Mouse (Mus musculus) macrophage (primary cell): ENCODE data around the gene Dhx16. TPM values are rescaled to one million over a fixed set of nuclear protein-coding genes. Genes with fewer than 3 reads are reported as not detected.

Experiments used
- H3K27ac ChIP-seq: fragments of 350-480 bp; formaldehyde crosslinking; 2 replicates; pipeline ENCODE4 v1.9.0; 2021
- H3K36me3 ChIP-seq: fragments of 350-480 bp; formaldehyde crosslinking; 2 replicates; pipeline ENCODE4 v1.9.0; 2021; ENCODE audit errors: inconsistent target
- H3K4me3 ChIP-seq: fragments of 350-480 bp; formaldehyde crosslinking; 2 replicates; pipeline ENCODE4 v1.9.0; 2021; ENCODE audit errors: inconsistent target
- H3K79me2 ChIP-seq: fragments of 350-480 bp; formaldehyde crosslinking; 2 replicates; pipeline ENCODE4 v1.9.0; 2021; ENCODE audit errors: inconsistent target
- WGBS: methylation state at CpG from one replicate; pipeline ENCODE4 v1.1.7; 2026; ENCODE audit warnings: inconsistent platforms; ENCODE audit not compliant: missing documents; 5-methylcytosine and 5-hydroxymethylcytosine counted together
- polyA plus RNA-seq: library from polyadenylated mRNA; stranded (reverse); fragments of 250-400 nt; gene quantifications from 3 replicates; pipeline ENCODE4 v1.2.4, GENCODE M21; 2018; ENCODE audit warnings: inconsistent platforms

Dhx16 gene
- polyA plus RNA-seq, 1 experiment from 2014 or later, result 19.8 TPM

DNA sequence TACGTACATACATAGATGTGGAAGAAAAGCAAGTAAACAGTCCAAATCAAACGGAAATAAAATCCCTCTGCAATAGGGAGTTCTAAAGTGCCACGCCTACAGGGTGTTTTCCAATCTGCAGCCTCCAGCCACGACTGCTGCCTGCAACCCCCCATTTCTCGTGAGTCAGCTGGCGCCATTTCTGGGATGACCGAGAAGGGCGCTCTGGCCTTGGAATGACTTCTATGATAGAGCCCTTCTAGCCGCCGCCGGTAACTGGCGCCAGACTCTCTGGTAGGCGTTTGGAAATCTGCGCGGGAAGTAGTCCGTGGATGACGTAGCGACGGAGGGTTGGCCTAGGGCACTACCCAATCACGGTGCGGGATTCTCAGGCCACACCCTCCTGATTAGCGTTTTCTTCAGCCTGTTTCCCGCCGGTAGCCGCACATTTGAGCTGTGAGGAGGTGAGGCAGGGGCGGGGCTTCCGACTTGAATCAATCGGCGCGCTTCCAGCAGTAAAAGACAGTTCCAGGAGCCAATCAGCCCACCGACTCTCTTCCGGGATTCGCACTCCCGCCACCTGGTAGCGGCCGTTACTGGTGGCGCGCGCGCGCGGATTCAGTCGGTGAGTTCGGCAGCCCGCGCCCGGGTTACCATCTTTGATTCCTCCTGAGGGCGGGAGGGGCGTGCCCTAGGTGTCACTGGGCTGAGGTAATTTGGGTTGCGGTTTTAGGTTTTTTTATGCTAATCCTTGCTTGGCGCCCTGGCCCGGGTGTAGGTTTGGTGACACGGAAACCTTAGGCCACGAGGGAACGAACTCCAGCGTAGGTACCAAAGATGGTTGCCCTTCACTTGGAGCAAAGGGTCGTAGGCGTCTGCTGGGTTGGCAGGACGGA is 38.3 kb upstream of the Dhx16 start, which contains the start of gene Mdc1:
TSS of gene Mdc1 (plus strand) at position 440 of the 875 bp plus-strand sequence.
- Histone ChIP-seq H3K4me3 (peak within 1 kb of the TSS; percentile 74), H3K27ac (peak within 1 kb of the TSS; percentile 73), H3K79me2 (peaks cover 37% of the 10 kb centered on the region), H3K36me3 (peaks cover 13% of the 10 kb centered on the region)
- under 1% methylated on average over 50 of the region's 59 CpGs for WGBS

DNA sequence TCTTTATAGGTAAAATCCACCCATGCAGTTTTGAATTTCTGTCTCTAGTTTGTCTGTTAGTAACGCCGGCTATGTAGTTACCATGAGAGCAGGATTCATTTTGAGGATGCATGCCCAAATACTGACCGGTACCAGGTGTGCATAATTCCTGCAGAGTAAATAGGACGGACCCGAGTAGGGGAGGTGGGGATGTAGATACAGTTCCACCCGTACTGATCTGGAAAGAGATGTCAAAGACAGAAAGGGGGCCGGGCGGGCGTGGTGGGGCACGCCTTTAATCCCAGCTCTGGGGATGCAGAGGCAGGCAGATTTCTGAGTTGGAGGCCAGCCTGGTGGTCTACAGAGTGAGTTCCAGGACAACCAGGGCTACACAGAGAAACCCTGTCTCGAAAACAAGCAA is 37.6 kb upstream of the Dhx16 start:
- 8% methylated on average over 11 of the region's 11 CpGs for WGBS
- H3K36me3 ChIP-seq, result peaks cover 15% of the 10 kb centered on the region
- H3K27ac ChIP-seq, result peak overlapping the region; percentile 73
- H3K79me2 ChIP-seq, result peaks cover 31% of the 10 kb centered on the region
- H3K4me3 ChIP-seq, result peak overlapping the region; percentile 74

DNA sequence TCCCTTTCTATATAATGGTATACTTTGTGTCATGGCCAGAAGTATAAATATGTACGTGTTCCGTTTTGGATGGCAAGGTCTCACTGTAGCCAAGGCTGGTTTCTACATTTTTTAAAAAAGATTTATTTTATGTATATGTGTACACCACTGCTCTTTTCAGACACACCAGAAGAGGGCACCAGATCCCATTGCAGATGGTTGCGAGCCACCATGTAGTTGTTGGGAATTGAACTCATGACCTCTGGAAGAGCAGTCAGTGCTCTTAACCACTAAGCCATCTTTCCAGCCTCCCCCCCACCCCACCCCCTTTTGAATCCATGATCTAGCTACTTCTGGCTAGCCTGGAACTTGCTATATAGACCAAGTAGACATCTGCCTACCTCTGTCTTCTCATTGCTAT is 36.1 kb upstream of the Dhx16 start:
- 85% methylated on average over 3 of the region's 3 CpGs for WGBS
- Histone ChIP-seq H3K27ac (no peak overlapping the region), H3K4me3 (no peak overlapping the region)

DNA sequence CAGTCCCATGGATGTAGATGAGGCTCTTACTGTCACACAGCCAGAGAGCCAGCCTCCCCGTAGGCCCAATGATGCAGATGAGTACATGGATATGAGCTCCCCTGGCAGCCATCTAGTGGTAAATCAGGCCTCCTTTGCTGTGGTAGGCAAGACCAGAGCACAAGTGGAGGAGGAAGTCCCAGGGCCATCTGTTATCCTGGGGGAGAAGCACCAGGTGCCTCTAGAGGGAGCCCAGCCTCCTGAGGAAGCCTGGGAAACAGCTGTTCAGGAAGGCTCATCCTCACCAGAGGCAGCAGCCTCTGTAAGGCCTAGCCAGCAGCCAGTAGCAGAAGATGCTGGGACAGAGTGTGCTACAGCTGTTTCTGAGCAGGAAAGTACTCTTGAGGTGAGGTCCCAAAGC is 31.5 kb upstream of the Dhx16 start:
- no peak overlapping the region for H3K27ac ChIP-seq
- WGBS, result 60% methylated on average over 1 of the region's 1 CpGs
- peaks cover 38% of the 10 kb centered on the region for H3K36me3 ChIP-seq
- H3K4me3 ChIP-seq, result no peak overlapping the region
- peaks cover 6% of the 10 kb centered on the region; the same call in 1 of the 2 replicates for H3K79me2 ChIP-seq

More for the DNA sequence above, 36.1 kb upstream of the Dhx16 start:
- peaks cover 23% of the 10 kb centered on the region for H3K36me3 ChIP-seq
- peaks cover 21% of the 10 kb centered on the region for H3K79me2 ChIP-seq

DNA sequence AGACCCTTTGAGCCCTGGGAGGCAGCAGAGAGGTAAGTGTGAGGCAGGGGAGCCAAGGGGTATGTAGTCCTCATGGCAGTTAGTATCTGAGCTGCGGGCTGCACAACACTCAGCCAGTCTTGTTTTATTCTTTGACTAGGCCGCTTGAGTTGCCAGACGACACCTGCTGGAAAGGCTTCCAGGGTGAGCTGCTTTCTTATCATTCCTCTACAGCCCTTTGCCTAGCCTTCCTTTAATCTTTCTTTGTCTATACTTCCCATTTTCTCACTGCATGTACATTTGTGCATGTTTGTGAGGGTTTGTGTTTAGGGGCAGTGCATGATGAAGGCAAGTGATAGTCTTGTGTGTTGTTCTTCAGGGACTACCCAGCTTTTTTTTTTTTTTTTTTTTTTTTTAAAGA is 28.6 kb upstream of the Dhx16 start:
- Histone ChIP-seq H3K36me3 (peaks cover 28% of the 10 kb centered on the region), H3K27ac (no peak overlapping the region), H3K4me3 (no peak overlapping the region), H3K79me2 (no peaks in the 10 kb centered on the region)
- 74% methylated on average over 3 of the region's 3 CpGs for WGBS

DNA sequence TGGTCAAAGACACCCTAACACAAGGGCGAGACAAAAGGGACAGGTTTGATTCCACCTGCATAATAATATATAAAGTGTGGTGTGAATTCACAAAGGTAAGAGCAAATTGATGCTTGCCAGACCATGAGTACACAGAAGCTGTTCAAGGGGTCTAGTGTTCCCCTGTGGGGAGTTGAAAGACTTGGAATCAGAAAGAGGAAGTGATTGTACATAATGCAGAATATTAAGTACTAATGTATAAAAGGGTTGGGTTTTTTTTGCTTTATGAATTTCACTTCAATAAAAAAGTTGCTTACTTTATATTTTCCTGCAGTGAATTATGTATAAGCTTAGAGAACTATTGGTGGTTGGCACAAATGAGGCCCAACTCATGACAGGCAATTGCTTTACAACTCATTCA is 20.2 kb upstream of the Dhx16 start:
- no peaks in the 10 kb centered on the region for H3K36me3 ChIP-seq
- 0 out of 2 replicates have a peak overlapping the region, but pooled peaks have one; percentile 19 for H3K27ac ChIP-seq
- H3K79me2 ChIP-seq, result peaks cover 17% of the 10 kb centered on the region; the same call in 1 of the 2 replicates
- 83% methylated on average over 1 of the region's 1 CpGs for WGBS
- H3K4me3 ChIP-seq, result no peak overlapping the region

DNA sequence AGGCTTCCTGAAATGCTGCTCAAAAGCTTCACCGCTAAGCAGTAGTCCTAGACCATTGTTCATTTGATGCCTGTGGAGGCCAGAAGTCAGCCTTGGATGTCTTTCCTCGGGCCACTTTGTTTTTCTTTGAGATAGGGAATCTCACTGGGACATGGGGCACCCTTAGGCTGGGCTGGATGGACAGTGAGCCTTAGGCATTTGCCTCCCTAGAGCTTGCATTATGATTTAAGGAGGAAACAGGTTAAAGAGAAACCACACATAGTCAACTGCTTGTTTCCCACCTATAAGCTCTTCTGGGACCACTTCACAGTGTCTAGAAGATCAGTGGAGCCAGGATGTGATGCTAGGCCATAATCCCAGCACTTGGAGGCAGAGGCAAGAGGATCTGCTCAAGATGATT is 19.8 kb upstream of the Dhx16 start:
- Histone ChIP-seq H3K36me3 (no peaks in the 10 kb centered on the region), H3K79me2 (peaks cover 20% of the 10 kb centered on the region; the same call in 1 of the 2 replicates), H3K27ac (peak overlapping the region; percentile 19), H3K4me3 (no peak overlapping the region)
- 66% methylated on average over 2 of the region's 2 CpGs for WGBS

DNA sequence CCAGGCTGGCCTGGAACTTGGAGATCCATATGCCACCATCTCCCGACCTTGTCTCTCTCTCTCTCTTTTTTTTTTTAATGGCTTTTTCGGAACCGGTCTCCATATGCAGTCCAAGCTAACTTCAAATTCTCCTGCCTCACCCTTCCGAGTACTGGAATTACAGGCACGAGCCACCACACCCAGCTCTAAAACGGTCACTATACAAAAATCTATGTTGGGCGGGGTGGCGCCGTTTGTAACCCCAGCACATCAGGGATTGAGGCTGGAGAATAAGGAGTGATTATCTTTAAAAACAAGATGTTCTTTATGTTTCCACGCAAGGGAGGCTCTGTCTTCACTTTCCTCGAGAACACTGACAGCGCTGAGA is 18.8 kb upstream of the Dhx16 start:
- H3K4me3 ChIP-seq, result no peak overlapping the region; the same call in 1 of the 2 replicates
- peaks cover 20% of the 10 kb centered on the region; the same call in 1 of the 2 replicates for H3K79me2 ChIP-seq
- H3K36me3 ChIP-seq, result no peaks in the 10 kb centered on the region
- WGBS, result 10% methylated on average over 12 of the region's 12 CpGs
- peak overlapping the region; percentile 39 for H3K27ac ChIP-seq

DNA sequence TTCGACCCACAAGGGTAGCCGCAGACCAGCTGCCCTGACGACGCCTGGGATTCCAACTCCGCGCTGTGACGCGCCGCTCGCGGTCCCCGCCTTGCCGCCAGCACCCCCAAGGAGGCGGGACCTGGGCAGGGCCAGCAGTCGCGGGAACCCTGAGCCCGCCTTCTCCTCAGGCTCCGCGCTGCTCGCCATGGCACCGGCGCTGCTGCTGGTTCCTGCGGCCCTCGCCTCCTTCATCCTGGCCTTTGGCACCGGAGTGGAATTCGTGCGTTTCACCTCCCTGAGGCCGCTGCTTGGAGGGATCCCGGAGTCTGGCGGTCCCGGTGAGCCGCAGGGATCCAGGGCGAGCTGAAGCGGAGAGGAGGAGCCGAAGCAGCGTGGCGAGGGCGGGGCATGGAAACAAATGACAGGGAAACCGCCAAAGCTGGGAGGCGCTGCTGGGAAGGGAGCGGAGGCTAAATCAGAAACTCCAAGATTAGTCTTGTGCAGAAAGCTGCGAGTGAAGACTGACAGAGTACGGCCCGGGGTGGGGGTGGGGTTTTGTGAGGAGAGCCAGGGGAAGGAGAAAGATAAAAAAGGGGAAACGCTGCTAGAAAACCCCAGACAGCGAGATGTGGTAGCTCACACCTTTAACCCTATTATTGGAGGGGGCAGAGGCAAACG is 18.3 kb upstream of the Dhx16 start, which contains the start of gene Nrm:
TSS of gene Nrm (plus strand) at position 121 of the 660 bp plus-strand sequence.
- Histone ChIP-seq H3K4me3 (peak within 1 kb of the TSS; percentile 23), H3K27ac (peak within 1 kb of the TSS; percentile 71), H3K79me2 (peaks cover 20% of the 10 kb centered on the region; the same call in 1 of the 2 replicates), H3K36me3 (no peaks in the 10 kb centered on the region)
- WGBS, result 2% methylated on average over 46 of the region's 47 CpGs

DNA sequence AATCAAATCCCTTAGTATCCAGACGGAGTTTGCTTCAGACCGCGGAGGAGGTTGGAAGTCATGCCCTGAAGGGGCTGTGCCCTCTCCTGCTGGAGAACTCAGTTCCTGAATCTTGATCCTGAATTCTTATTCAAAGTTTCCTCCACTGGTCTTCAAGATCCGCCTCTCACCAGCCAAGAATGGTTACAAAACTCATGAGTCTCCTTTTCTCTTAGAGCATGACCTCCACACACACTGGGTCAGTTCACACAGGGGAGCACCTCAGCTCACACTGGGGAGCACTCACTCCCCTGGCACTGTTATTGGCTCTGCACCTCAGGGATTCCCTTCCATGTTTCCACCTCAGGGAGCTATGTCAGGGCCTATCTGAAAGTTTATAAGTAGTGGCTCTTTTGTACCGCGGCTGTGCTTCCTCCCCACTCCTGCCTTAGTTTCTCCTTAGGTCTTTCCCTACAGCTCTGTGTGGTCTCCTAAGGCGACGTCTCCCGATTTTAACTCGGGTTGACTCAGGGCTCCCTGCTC is 14.7 kb upstream of the Dhx16 start:
- Histone ChIP-seq H3K4me3 (peak overlapping the region; percentile 97), H3K27ac (peak overlapping the region; percentile 98), H3K36me3 (no peaks in the 10 kb centered on the region), H3K79me2 (peaks cover 54% of the 10 kb centered on the region)
- 59% methylated on average over 10 of the region's 10 CpGs for WGBS

DNA sequence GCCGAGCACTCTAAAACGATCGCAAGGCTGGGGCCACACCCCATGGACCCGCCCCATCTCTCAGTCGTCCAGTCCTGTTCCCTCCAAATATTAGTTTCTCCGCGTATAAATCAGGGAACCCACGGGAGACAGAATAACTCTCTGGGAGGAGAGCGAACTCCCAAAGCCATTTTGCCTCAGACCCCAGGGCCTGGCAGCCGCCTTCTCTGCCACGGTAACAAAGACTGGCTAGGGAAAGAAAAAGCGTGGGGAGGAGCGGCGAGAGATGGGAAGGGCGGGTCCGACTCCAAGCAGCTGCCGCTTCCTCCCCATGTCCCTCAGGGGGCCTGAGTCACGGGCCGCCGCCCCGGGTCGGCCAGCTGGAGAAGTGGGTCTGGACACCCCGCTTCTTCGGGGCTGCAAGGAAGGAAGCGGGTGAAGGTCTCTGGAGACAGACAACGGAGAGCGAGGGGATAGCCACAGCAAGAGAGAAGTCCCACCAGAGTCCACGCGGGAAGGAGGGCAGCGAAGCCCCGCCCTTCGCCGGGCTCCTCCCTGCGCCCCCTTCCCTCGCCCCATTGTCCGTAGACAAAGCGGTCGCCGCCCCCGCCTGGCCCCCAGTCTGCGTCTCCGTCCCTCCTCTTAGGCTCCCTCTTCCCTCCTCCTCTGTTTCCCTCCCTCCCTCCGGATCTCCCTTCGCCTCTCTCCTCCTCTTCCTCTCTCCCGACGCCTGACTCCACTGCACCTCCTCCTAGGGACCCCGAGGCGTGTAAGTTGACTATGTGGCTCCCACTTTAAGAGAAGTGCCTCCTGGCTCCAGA is 13.9 kb upstream of the Dhx16 start, which contains the start of gene Ppp1r18:
TSS of gene Ppp1r18 (plus strand) at position 113 of the 800 bp plus-strand sequence.
- Histone ChIP-seq H3K36me3 (no peaks in the 10 kb centered on the region), H3K79me2 (peaks cover 59% of the 10 kb centered on the region), H3K4me3 (peak within 1 kb of the TSS; percentile 97), H3K27ac (peak within 1 kb of the TSS; percentile 98)
- 0% methylated on average over 48 of the region's 48 CpGs for WGBS

DNA sequence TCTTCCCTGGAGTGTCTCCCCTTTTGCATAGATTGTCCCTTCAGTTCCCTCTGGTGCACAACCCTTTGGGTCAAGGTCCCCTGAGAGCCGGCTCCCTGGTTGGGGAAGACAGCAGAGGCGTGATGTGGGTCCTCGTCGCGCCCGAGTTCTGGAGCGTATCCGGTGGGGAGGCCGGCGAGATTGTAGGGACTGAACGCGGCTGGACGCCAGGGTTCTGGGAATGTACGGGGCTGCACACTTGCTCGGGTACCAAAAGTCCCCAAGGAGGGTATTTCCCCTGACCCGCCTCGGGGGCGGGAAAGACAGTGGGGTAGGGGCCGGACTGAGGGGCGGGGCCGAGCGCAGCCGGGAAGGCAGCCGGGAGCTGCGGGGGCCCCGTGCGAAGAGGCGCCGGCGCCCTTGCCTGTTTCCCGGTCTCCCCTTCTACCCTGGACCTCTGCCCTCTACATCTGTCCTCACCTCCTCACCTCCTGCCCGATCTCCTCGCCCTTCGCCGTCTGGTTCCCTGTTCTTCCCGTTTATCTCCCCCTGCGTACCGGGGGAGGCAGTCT is 13.3 kb upstream of the Dhx16 start:
- Histone ChIP-seq H3K79me2 (peaks cover 65% of the 10 kb centered on the region), H3K4me3 (peak overlapping the region; percentile 97), H3K27ac (peak overlapping the region; percentile 98), H3K36me3 (peaks cover 4% of the 10 kb centered on the region; the same call in 1 of the 2 replicates)
- under 1% methylated on average over 27 of the region's 38 CpGs for WGBS

DNA sequence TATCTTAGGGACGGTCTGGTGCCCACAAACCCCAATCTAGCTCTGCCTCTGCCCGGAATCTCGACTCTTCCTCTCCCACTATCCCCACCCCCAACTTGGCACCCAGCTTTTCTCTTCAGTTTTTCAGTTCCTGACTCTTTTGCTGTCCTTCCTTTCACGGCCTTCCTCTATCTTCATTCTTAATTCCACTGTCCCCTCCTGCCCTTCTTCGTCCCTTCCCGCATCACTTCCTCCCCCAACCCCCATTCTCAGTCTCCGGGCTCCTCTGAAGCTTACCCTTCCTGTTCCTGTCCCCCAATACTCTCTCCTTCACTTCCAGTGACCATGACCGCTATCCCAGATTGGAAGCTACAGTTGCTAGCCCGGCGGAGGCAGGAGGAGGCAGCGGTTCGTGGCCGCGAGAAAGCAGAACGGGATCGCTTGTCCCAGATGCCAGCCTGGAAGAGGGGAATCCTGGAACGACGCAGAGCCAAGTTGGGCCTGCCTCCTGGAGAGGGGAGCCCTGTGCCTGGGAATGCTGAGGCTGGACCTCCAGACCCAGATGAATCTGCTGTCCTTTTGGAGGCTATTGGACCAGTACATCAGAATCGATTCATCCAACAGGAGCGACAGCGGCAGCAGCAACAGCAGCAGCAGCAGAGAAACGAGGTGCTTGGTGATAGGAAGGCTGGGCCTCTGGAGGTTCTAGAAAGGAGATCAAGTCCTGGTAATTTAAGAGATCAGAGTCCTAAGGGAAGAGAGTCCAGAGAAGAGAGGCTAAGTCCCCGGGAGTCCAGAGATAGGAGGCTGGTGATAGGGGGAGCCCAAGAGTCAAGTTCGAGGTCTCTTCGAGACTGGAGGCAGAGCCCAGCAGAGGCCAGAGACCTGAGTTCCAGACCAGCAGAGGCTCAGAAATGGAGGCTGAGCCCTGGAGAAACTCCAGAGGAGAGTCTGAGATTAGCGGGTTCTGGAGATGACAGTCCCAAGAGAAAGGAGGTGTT is 12.4 kb upstream of the Dhx16 start:
- H3K36me3 ChIP-seq, result peaks cover 5% of the 10 kb centered on the region; the same call in 1 of the 2 replicates
- 2% methylated on average over 26 of the region's 26 CpGs for WGBS
- H3K79me2 ChIP-seq, result peaks cover 74% of the 10 kb centered on the region
- H3K4me3 ChIP-seq, result peak overlapping the region; percentile 97
- H3K27ac ChIP-seq, result peak overlapping the region; percentile 98
